Mouse (Mus musculus): ENCODE data around the gene Lima1. TPM values are rescaled to one million over a fixed set of nuclear protein-coding genes. Genes with fewer than 3 reads are reported as not detected.

Gene Lima1
- polyA plus RNA-seq, 1 experiment from 2014 or later, result 64.3 TPM

- H3K36me3 ChIP-seq (ENCODE audit: control insufficient read depth, insufficient read depth), result peaks cover 81% of the 10 kb centered on the region
- no peak overlapping the region for H3K9ac ChIP-seq (ENCODE audit: low read depth, low read length)
- no peak overlapping the region for H3K4me2 ChIP-seq (replicated peaks; ENCODE audit: low read depth)
- no peak overlapping the region for H3K4me3 ChIP-seq (ENCODE audit: low read depth, low read length)
- no peak overlapping the region for H3K27ac ChIP-seq (ENCODE audit: low read depth, low read length)
- TF ChIP-seq CTCF (IDR thresholded peaks at IDR 0.05; ENCODE audit: low read depth), result no peak
- ATAC-seq, result no peak
- no peaks in the 10 kb centered on the region for H3K9me3 ChIP-seq (ENCODE audit: control insufficient read depth)
- 80% methylated on average over 5 of the region's 5 CpGs for WGBS
- no peaks in the 10 kb centered on the region for H3K27me3 ChIP-seq (replicated peaks; ENCODE audit: control insufficient read depth, insufficient read depth, low read length)
- H3K4me1 ChIP-seq (replicated peaks; ENCODE audit: control insufficient read depth, insufficient read depth, low read length), result no peaks in the 10 kb centered on the region
Observed at GRCm38 (mm10) chr15:99797898-99798297, 77.4 kb downstream of the Lima1 start.

DNA sequence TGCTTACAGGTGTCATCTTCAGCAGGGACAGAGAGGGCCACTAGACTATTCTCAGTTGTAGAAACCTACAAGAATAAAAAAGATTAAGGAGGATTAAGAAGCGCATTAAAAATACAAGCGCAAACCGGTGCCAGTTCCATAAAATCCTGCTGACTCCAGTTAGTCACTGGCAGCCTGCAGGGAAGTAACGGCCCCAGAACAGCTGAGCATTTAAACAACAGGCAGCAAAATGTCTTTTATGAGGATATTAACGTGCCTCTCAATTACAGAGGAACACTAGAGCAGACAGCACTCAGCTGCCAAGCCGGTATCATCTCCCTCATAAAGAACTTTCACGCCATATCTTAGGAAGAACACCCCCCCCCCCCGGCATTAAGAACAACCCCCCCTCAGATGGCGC, 78.5 kb downstream of the Lima1 start:
- no peak for TF ChIP-seq CTCF (IDR thresholded peaks at IDR 0.05; ENCODE audit: low read depth)
- Histone ChIP-seq H3K27me3 (replicated peaks; ENCODE audit: control insufficient read depth, insufficient read depth, low read length) (no peaks in the 10 kb centered on the region), H3K36me3 (ENCODE audit: control insufficient read depth, insufficient read depth) (peaks cover 81% of the 10 kb centered on the region), H3K27ac (ENCODE audit: low read depth, low read length) (no peak overlapping the region), H3K9ac (ENCODE audit: low read depth, low read length) (no peak overlapping the region), H3K4me2 (replicated peaks; ENCODE audit: low read depth) (no peak overlapping the region), H3K9me3 (ENCODE audit: control insufficient read depth) (no peaks in the 10 kb centered on the region), H3K4me3 (ENCODE audit: low read depth, low read length) (no peak overlapping the region), H3K4me1 (replicated peaks; ENCODE audit: control insufficient read depth, insufficient read depth, low read length) (no peaks in the 10 kb centered on the region; the same call in 1 of the 2 replicates)
- no peak for ATAC-seq
- 85% methylated on average over 9 of the region's 9 CpGs for WGBS

DNA sequence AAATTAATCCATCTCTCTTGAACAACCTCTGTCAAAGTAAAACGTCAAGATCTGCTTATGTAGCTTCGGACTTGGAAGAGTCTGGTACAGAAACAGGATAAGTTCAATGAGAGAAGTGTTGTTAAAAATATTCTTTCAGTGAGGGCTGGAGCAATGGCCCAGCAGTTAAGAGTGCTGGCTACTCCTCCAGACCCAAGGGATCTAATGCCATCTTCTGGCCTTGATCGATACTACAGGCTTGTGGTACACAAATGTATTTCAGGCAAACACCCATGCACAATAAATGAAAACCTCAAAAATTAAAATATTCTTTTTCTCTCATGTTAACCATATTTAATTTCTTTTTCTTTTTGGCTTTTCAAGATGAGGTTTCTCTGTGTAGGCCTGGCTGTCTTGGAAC, 79.2 kb downstream of the Lima1 start:
- no peaks in the 10 kb centered on the region for H3K27me3 ChIP-seq (replicated peaks; ENCODE audit: control insufficient read depth, insufficient read depth, low read length)
- no peak for ATAC-seq
- peaks cover 82% of the 10 kb centered on the region for H3K36me3 ChIP-seq (ENCODE audit: control insufficient read depth, insufficient read depth)
- H3K27ac ChIP-seq (ENCODE audit: low read depth, low read length), result no peak overlapping the region
- no peaks in the 10 kb centered on the region; the same call in 1 of the 2 replicates for H3K4me1 ChIP-seq (replicated peaks; ENCODE audit: control insufficient read depth, insufficient read depth, low read length)
- H3K4me3 ChIP-seq (ENCODE audit: low read depth, low read length), result no peak overlapping the region
- 78% methylated on average over 3 of the region's 3 CpGs for WGBS
- H3K9me3 ChIP-seq (ENCODE audit: control insufficient read depth), result no peaks in the 10 kb centered on the region
- peak; percentile 59 for TF ChIP-seq CTCF (IDR thresholded peaks at IDR 0.05; ENCODE audit: low read depth)
- no peak overlapping the region for H3K9ac ChIP-seq (ENCODE audit: low read depth, low read length)
- H3K4me2 ChIP-seq (replicated peaks; ENCODE audit: low read depth), result no peak overlapping the region

DNA sequence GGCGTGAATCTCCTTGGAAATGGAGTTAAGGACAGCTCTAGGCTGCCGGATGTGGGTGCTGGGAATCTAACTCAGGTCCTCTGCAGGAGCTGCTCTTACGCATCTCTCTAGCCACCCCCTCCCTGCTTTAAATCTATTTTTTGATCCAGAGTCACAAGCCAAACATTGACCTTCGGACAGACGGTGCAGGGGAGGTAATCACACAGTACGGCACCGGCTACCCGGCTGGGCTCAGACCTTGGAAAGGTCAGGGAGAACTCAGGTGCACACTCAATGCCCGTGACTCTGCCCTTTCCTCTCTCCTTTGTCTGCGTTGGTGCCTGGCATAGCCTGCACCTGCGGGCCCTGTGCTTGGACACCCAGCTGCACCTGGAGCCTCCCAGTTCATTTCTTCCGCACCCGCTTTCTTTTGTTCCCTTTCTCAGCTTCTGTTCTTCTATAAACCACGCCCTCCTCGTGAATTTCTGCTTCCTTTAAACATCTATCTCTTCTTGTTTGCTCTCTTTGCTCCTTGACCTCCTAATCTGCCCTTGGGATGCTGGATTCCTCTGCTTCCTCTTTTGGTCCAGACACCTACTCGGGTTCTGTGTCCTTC, 82.9 kb downstream of the Lima1 start:
- H3K27ac ChIP-seq (ENCODE audit: low read depth, low read length), result no peak overlapping the region
- no peaks in the 10 kb centered on the region; the same call in 1 of the 2 replicates for H3K4me1 ChIP-seq (replicated peaks; ENCODE audit: control insufficient read depth, insufficient read depth, low read length)
- 80% methylated on average over 16 of the region's 16 CpGs for WGBS
- no peaks in the 10 kb centered on the region for H3K27me3 ChIP-seq (replicated peaks; ENCODE audit: control insufficient read depth, insufficient read depth, low read length)
- H3K9ac ChIP-seq (ENCODE audit: low read depth, low read length), result no peak overlapping the region
- no peak for TF ChIP-seq CTCF (IDR thresholded peaks at IDR 0.05; ENCODE audit: low read depth)
- H3K9me3 ChIP-seq (ENCODE audit: control insufficient read depth), result no peaks in the 10 kb centered on the region
- H3K4me3 ChIP-seq (ENCODE audit: low read depth, low read length), result no peak overlapping the region
- ATAC-seq, result no peak
- H3K36me3 ChIP-seq (ENCODE audit: control insufficient read depth, insufficient read depth), result peaks cover 86% of the 10 kb centered on the region
- H3K4me2 ChIP-seq (replicated peaks; ENCODE audit: low read depth), result no peak overlapping the region

DNA sequence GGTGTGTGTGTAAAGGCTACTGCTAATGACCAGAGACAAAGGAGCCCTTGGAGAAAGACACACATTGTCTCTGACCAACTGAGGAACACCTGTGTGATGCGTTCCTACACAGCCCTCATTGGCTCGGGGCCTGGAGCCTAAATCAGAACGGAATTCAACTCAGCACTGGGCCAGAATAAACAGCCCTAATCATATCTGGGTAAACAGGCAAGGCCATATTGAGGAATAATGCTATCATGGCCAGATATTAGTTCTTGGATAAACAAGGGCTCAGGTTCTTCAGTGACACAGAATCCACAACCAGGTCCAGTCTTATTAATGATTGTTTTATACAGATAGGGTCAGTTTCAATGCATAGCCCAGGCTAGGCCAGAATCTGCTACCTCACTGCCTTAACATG, 84.3 kb downstream of the Lima1 start:
- WGBS, result 71% methylated on average over 3 of the region's 3 CpGs
- no peak overlapping the region for H3K4me2 ChIP-seq (replicated peaks; ENCODE audit: low read depth)
- no peak overlapping the region for H3K9ac ChIP-seq (ENCODE audit: low read depth, low read length)
- no peak overlapping the region for H3K27ac ChIP-seq (ENCODE audit: low read depth, low read length)
- TF ChIP-seq CTCF (IDR thresholded peaks at IDR 0.05; ENCODE audit: low read depth), result no peak
- no peak for ATAC-seq
- H3K4me1 ChIP-seq (replicated peaks; ENCODE audit: control insufficient read depth, insufficient read depth, low read length), result no peaks in the 10 kb centered on the region; the same call in 1 of the 2 replicates
- no peak overlapping the region for H3K4me3 ChIP-seq (ENCODE audit: low read depth, low read length)
- peaks cover 82% of the 10 kb centered on the region for H3K36me3 ChIP-seq (ENCODE audit: control insufficient read depth, insufficient read depth)
- no peaks in the 10 kb centered on the region for H3K9me3 ChIP-seq (ENCODE audit: control insufficient read depth)
- H3K27me3 ChIP-seq (replicated peaks; ENCODE audit: control insufficient read depth, insufficient read depth, low read length), result no peaks in the 10 kb centered on the region

DNA sequence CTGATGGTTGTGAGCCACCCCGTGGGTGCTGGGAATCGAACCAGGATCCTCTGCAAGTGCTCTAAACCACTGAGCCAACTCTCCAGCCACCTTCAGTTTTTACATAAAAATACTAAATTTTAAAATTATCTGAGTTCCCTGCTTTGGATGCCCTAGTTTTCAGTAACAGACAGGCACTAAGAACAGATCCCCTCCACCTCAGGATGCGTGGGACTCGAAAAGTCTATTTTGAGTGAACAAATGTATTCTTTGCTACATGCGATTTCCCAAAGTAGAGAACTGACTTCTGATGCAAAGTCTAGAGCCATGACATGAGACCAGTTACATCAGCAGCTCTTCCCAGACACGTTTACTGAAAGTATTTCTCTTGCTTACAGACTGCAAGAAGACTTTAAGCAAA, 84.8 kb downstream of the Lima1 start:
- Histone ChIP-seq H3K9ac (ENCODE audit: low read depth, low read length) (no peak overlapping the region), H3K4me2 (replicated peaks; ENCODE audit: low read depth) (no peak overlapping the region), H3K4me3 (ENCODE audit: low read depth, low read length) (no peak overlapping the region), H3K27me3 (replicated peaks; ENCODE audit: control insufficient read depth, insufficient read depth, low read length) (no peaks in the 10 kb centered on the region), H3K36me3 (ENCODE audit: control insufficient read depth, insufficient read depth) (peaks cover 83% of the 10 kb centered on the region), H3K27ac (ENCODE audit: low read depth, low read length) (no peak overlapping the region), H3K4me1 (replicated peaks; ENCODE audit: control insufficient read depth, insufficient read depth, low read length) (no peaks in the 10 kb centered on the region; the same call in 1 of the 2 replicates), H3K9me3 (ENCODE audit: control insufficient read depth) (no peaks in the 10 kb centered on the region)
- no peak for ATAC-seq
- 91% methylated on average over 6 of the region's 6 CpGs for WGBS
- no peak for TF ChIP-seq CTCF (IDR thresholded peaks at IDR 0.05; ENCODE audit: low read depth)
